10 mouse cellular contexts compared by ENCODE assay signal in genomic region chr2:173187182-173187855, GRCm38 (mm10). TPM values are rescaled to one million over a fixed set of nuclear protein-coding genes. Genes with fewer than 3 reads are reported as not detected.
A peak's percentile ranks its signal among the peaks of the same experiment; 100 is the strongest.
DNase-seq lines count a peak whose midpoint lies in the region; ATAC-seq and TF ChIP-seq lines count a peak whose summit lies in the region.
"Had no signal": no experiment of that assay in that cellular context is flagged by ENCODE, and none has a peak within 500 bp of the region (broad histone marks: within the 10 kb centered on the region; RNA-seq: fewer than 3 reads in every experiment).

No protein-coding gene starts in this region.

- peaks cover 7% of the 10 kb centered on the region for H3K4me1 ChIP-seq in liver, adult 2 months (ENCODE audit: control insufficient read depth, insufficient read depth, low read length)
- peaks cover 8% of the 10 kb centered on the region; the same call in 1 of the 2 replicates for H3K4me1 ChIP-seq in stomach, embryonic 16.5 days (ENCODE audit: control insufficient read depth, insufficient read depth, low read length)

- WGBS in liver, adult 2 months = 23% methylated on average over 8 of the region's 8 CpGs
- WGBS in stomach, embryonic 16.5 days = 32% methylated on average over 8 of the region's 8 CpGs

- H3K27ac ChIP-seq in liver, adult 2 months (replicated peaks; ENCODE audit: insufficient read depth, low read depth, low read length) = peak overlapping the region; percentile 63
- H3K27ac ChIP-seq in stomach, embryonic 16.5 days (ENCODE audit: low read length) = no peak overlapping the region
- H3K27ac ChIP-seq: hindbrain, postnatal 0 days had no signal

- H3K79me2 ChIP-seq in liver, adult 2 months (ENCODE audit: control insufficient read depth, insufficient read depth, low read length) = no peaks in the 10 kb centered on the region

- peak overlapping the region; percentile 65 for H3K9ac ChIP-seq in liver, adult 2 months (ENCODE audit: low read depth, low read length)
- no peak overlapping the region for H3K9ac ChIP-seq in stomach, embryonic 16.5 days (ENCODE audit: low read length)

- H3K4me3 ChIP-seq in liver, adult 2 months (ENCODE audit: insufficient read depth, low read depth, low read length) = no peak overlapping the region
- H3K4me3 ChIP-seq in stomach, embryonic 16.5 days (replicated peaks; ENCODE audit: low read length) = no peak overlapping the region

- ATAC-seq in stomach, embryonic 16.5 days (ENCODE audit: insufficient read depth, low FRiP score) = peak; percentile 73
- no peak for ATAC-seq in erythroid progenitor cell, adult 5-6 weeks (replicated peaks; ENCODE audit: low FRiP score, poor library complexity, severe bottlenecking)

- no peak for TF ChIP-seq CTCF in liver, adult 2 months (IDR thresholded peaks at IDR 0.05; ENCODE audit: low read depth, low read length)

- 0 out of 2 replicates have a peak, but pooled peaks have one; percentile 10 for TF ChIP-seq POLR2A in liver, adult 2 months (IDR thresholded peaks at IDR 0.05; ENCODE audit: extremely low read depth, insufficient read depth, low read length)

- H3K4me2 ChIP-seq in stomach, embryonic 16.5 days (ENCODE audit: low read depth, low read length) = no peak overlapping the region

- no peaks in the 10 kb centered on the region for H3K27me3 ChIP-seq in liver, adult 2 months (ENCODE audit: control insufficient read depth, insufficient read depth, low read length)
- no peaks in the 10 kb centered on the region; the same call in 1 of the 2 replicates for H3K27me3 ChIP-seq in stomach, embryonic 16.5 days (ENCODE audit: control insufficient read depth, insufficient read depth, low read length)

- peak; percentile 11 to 58 for DNase-seq in spleen, postnatal 4 days (ENCODE audit: low spot score in 2 of 2)
- no peak for DNase-seq in spleen, adult 12 weeks (ENCODE audit: low spot score)
- peak; percentile 53 for DNase-seq in induced T-regulatory cell, adult 2 months (ENCODE audit: low read depth)
- peak; percentile 86 for DNase-seq in liver, adult 2 months (ENCODE audit: extremely low read depth, low read depth, low spot score)
- no peak for DNase-seq in frontal cortex, postnatal 25 days (ENCODE audit: low spot score in 2 of 2)
- DNase-seq: right cerebral cortex, postnatal 4 days had no signal

- no peaks in the 10 kb centered on the region for H3K9me3 ChIP-seq in stomach, embryonic 16.5 days (replicated peaks; ENCODE audit: control insufficient read depth, low read length)

- H3K36me3 ChIP-seq in liver, adult 2 months (ENCODE audit: control insufficient read depth, insufficient read depth, low read length) = no peaks in the 10 kb centered on the region
- H3K36me3 ChIP-seq in stomach, embryonic 16.5 days (ENCODE audit: control insufficient read depth, insufficient read depth, low read length) = no peaks in the 10 kb centered on the region

RNA-seq across cellular contexts. Expression of gene Zbp1, which starts 31.4 kb away (rescaled TPM):
- total RNA-seq in liver, adult 2 months (2014; rRNA removed) = 8.1 and 10.8 TPM in 2 replicates
- polyA plus RNA-seq in liver, adult 2 months (2012; rRNA removed) = 9.2 and 13.2 TPM in 2 replicates
- 0.70 and 1.0 TPM in 2 replicates for polyA plus RNA-seq in stomach, embryonic 16.5 days (2015; fragmentation: Nextera tagmentation; extraction: Ambion mirVana)
- total RNA-seq in erythroid progenitor cell, adult 5-6 weeks (2015; ENCODE audit: low replicate concordance) = 2.2 TPM in 1 of 2 replicates, not detected in the other
- total RNA-seq in erythroid progenitor cell, adult 5-6 weeks (2017; ENCODE audit: low replicate concordance) = 1.2 and 9.6 TPM in 2 replicates
- total RNA-seq: hindbrain, postnatal 0 days had no signal
- polyA plus RNA-seq: neural tube, embryonic 11.5 days had no signal

RNA-seq across cellular contexts. Expression of gene Pck1, which starts 34.5 kb away (rescaled TPM):
- total RNA-seq in liver, adult 2 months (2014; rRNA removed) = 2,468 and 2,488 TPM in 2 replicates
- polyA plus RNA-seq in liver, adult 2 months (2012; rRNA removed) = 240 and 585 TPM in 2 replicates
- polyA plus RNA-seq in stomach, embryonic 16.5 days (2015; fragmentation: Nextera tagmentation; extraction: Ambion mirVana) = 2.0 and 2.3 TPM in 2 replicates
- 2.9 TPM in 1 of 2 replicates, not detected in the other for total RNA-seq in erythroid progenitor cell, adult 5-6 weeks (2015; ENCODE audit: low replicate concordance)
- 0.26 and 1.9 TPM in 2 replicates for total RNA-seq in erythroid progenitor cell, adult 5-6 weeks (2017; ENCODE audit: low replicate concordance)
- polyA plus RNA-seq: hindbrain, postnatal 0 days; neural tube, embryonic 11.5 days had no signal

Comparison
In these comparisons a context has a peak if more than half of its experiments do, and no peak if none do; other contexts are left out.
1. DNase-seq: peak in spleen, postnatal 4 days (2 of 2), induced T-regulatory cell, adult 2 months (single experiment) and liver, adult 2 months (single experiment); none in spleen, adult 12 weeks (single experiment) and frontal cortex, postnatal 25 days (0 of 2).
2. RNA of gene Pck1, which starts 34.5 kb away (total RNA-seq): 2,468 to 2,488 TPM in liver, adult 2 months; 0.26 to 2.9 TPM in erythroid progenitor cell, adult 5-6 weeks; every median in the first group is over 100 times any median in the second.